Mouse (Mus musculus): ENCODE results near the gene Jchain.
"Not testable (repeated sequence)": the region's sequence is repeated elsewhere in the genome, so short reads cannot be mapped to it uniquely, and the experiment has no call there.

Jchain gene

GRCm38 (mm10) chr5:88527657-88528056 lies at the start of gene Jchain:
Jchain (minus strand) TSS chr5:88527891.
- no peak for DNase-seq

GRCm38 (mm10) chr5:88575506-88576338 lies 48.0 kb upstream of the Jchain start:
- DNase-seq = no peak

GRCm38 (mm10) chr5:88574829-88575228 lies 47.1 kb upstream of the Jchain start:
- DNase-seq = no peak

DNA sequence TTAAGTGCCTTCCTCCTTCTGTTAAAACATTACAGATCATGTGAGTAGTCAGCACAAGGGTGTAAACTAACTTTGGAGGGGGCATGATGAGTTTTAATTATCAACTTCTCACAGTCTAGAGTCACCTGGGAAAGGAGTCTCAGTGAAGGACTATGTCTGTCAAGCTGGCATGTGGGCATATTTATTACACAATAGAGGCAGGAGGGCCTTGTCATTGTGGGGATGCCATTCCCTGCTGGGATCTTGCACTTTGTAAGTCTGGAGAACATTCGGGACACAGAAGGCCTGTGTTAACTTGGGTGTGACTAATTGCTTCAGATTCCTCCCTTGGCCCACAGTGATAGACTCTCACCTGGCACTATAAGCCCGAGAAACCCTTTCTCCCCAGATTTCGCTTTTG lies 41.9 kb upstream of the Jchain start:
- DNase-seq = no peak

- DNase-seq = no peak
Measured at GRCm38 (mm10) chr5:88566034-88566841, 38.5 kb upstream of the Jchain start.

GRCm38 (mm10) chr5:88565148-88566033 lies 37.7 kb upstream of the Jchain start:
- DNase-seq = peak; percentile 60

- DNase-seq = peak; percentile 89
Measured at GRCm38 (mm10) chr5:88564501-88565147, 36.9 kb upstream of the Jchain start, which contains the start of gene Rufy3. Rufy3 (plus strand) TSS chr5:88565040.

GRCm38 (mm10) chr5:88562863-88563780 lies 35.4 kb upstream of the Jchain start:
- DNase-seq = no peak

- DNase-seq = no peak
Measured at GRCm38 (mm10) chr5:88561080-88561814, 33.6 kb upstream of the Jchain start.

DNA sequence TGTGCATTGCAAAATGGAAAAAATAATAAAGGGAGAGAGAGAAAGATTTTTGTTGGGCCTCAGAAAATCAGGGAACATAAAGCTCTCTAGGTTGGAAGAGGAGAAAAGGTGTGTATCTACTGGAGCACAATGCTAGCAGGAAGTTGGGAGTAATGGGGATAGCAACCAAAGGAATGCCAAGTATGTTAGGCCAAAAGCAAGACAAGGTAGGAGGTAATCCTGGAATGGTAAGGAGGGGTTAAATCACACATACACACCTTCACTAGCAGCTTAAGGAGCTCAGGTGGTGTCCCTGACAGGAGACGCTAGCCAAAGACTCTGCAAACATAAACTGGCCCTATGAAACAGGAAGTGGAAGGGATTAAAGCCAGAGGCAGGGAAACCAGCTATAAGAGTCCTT lies 31.3 kb upstream of the Jchain start:
- DNase-seq = no peak

DNA sequence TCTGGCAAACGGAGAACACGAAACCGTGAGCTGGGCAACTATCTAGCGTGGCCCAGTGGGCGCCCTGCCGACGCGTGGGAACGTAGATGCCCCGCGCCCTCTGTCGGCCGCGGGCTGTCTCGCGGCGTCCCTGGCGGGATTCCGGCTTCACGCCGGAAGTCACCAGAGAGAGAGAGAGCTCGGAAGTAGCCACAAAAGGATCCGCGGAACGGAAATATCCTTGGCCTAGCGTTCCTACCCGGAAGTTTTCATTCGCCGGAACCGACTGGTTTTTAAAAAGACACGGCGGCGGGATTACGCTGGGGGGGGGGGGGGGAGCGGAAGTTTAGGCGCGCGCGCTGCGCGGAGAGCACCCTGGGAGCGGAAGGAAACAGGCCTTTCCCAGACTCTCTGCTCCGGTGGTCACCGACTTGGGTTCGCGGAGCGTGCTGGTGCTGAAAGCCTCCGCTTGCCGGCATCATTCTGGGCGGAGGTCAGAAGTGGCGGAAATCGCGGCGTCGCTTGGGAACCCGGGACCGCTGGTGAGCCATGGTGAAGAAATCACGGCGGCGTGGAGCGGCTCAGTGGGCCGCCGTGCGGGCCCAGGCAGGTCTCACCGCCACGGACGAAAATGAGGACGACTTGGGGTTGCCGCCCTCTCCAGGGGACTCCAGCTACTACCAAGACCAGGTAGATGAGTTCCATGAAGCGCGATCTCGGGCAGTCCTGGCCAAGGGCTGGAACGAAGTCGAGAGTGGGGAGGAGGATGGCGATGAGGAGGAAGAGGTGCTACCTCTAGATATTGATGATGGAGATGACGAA lies 26.6 kb upstream of the Jchain start, which contains the start of gene Utp3:
Gene Utp3, plus strand, starts transcription at position 377 of the 801 bp plus-strand sequence.
- DNase-seq = peak; percentile 95

- DNase-seq = no peak
Measured at GRCm38 (mm10) chr5:88553271-88554085, 25.8 kb upstream of the Jchain start.

DNA sequence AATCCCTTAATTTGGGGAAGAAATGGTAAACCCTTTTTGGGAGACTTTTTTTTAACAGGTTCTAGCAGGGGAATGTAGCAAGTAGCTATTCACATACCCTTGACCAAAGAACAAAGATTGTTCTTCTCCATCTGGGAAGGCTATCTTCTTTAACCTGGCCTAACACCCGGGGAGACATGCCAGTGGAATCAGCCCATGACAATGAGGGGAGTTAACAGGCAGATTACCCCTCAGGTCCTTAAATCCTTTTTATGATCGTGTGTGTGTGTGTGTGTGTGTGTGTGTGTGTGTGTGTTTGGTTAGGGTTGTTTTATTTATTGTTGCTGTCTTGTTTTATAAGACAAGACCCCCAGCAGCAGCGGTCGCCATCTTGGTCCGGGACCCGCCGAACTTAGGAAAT lies 17.8 kb upstream of the Jchain start:
- DNase-seq = no peak

- not testable (repeated sequence) for DNase-seq
Measured at GRCm38 (mm10) chr5:88544411-88544810, 16.7 kb upstream of the Jchain start.

DNA sequence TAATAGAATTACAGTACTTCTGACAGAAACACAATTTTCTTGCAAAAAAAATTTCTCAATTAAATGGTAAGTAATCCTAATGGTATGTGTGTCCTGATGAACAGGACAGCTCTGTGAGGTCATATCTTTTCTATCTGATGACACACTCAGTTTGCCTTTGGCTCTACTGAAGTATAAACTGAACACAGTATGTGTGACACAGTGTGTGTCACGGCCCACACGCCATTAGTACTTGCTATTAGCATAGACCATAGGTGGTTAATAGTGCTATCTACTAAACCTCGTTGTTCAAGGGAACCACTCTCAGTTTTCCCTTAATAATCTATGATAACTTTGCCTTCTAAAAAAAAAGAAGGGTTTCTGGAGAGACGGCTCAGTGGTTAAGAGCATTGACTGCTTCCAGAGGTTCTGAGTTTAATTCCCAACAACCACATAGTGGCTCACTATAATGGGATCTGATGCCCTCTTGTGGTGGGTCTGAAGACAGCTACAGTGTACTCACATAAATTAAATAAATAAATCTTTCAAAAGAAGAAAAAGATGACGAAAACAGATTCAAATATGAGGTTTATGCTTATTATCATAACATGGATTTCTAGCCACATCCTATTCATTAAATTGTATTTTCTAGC lies 15.1 kb upstream of the Jchain start:
- DNase-seq = peak; percentile 72

- DNase-seq = no peak
Measured at GRCm38 (mm10) chr5:88540845-88541244, 13.2 kb upstream of the Jchain start.

DNA sequence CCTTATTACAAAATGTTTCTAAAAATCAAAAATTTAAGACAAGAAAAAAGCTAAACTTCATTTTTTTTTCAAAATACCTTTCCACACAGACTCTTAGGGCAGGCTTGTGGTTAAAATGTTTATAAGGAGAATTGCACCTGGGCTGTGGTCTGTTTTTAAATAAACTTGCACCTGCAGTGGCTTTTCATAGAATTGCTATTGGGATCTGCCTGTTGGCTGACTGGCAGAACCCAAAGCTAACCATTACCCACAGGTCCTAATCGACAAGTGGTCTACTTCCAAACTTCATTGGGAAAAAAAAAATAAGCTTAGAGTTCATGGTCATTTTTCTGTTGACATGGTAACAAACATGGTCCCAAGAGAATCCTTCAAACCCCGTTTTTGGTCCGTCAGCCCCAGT lies 7.0 kb upstream of the Jchain start:
- peak; percentile 38 for DNase-seq

GRCm38 (mm10) chr5:88530908-88531307 lies 3.2 kb upstream of the Jchain start:
- DNase-seq = no peak
